Mouse (Mus musculus) heart, embryonic 15.5 days (tissue): ENCODE measurements around the gene Bcl3. TPM values are rescaled to one million over a fixed set of nuclear protein-coding genes. Genes with fewer than 3 reads are reported as not detected.

Experiments used
- ATAC-seq: fragments of 200-750 bp; cut with Nextera tagmentation; replicated peaks from 2 replicates; pipeline ENCODE4 v1.8.0; 2017; ENCODE audit warnings: low read depth, moderate TSS enrichment; ENCODE audit not compliant: insufficient number of reproducible peaks, insufficient read depth, low FRiP score
- H3K27ac ChIP-seq: fragments of 300-500 bp; sonication (generic); 2 replicates; pipeline ENCODE4 v1.5.1; 2015; ENCODE audit warnings: mild to moderate bottlenecking, inconsistent platforms
- H3K27me3 ChIP-seq: fragments of 300-500 bp; sonication (generic); 2 replicates; pipeline ENCODE4 v1.6.1; 2015; ENCODE audit warnings: inconsistent platforms
- H3K36me3 ChIP-seq: fragments of 300-500 bp; sonication (generic); 2 replicates; pipeline ENCODE4 v1.6.1; 2015; ENCODE audit warnings: mild to moderate bottlenecking, inconsistent platforms
- H3K4me1 ChIP-seq: fragments of 300-500 bp; sonication (generic); replicated peaks from 2 replicates; pipeline ENCODE4 v1.6.1; 2015; ENCODE audit warnings: inconsistent platforms
- H3K4me2 ChIP-seq: fragments of 300-500 bp; sonication (generic); 2 replicates; pipeline ENCODE4 v1.6.1; 2015; ENCODE audit warnings: inconsistent platforms, mild to moderate bottlenecking, moderate library complexity
- H3K4me3 ChIP-seq: fragments of 300-500 bp; sonication (generic); 2 replicates; pipeline ENCODE4 v1.5.1; 2015; ENCODE audit warnings: mild to moderate bottlenecking, inconsistent platforms
- H3K9ac ChIP-seq: fragments of 300-500 bp; sonication (generic); 2 replicates; pipeline ENCODE4 v1.6.1; 2015; ENCODE audit warnings: mild to moderate bottlenecking, inconsistent platforms
- H3K9me3 ChIP-seq: fragments of 300-500 bp; sonication (generic); replicated peaks from 2 replicates; pipeline ENCODE4 v1.6.1; 2016; ENCODE audit warnings: inconsistent platforms
- WGBS: fragments of 180-500 bp; shearing (Covaris S2); methylation state at CpG from one replicate; pipeline ENCODE4 v1.1.7; 2015; ENCODE audit warnings: mixed read lengths; 5-methylcytosine and 5-hydroxymethylcytosine counted together
- polyA plus RNA-seq: library from polyadenylated mRNA; unstranded; fragments of >200 nt; fragmentation: Nextera tagmentation; extraction: Ambion mirVana; gene quantifications from 2 replicates; pipeline ENCODE4 v1.2.1, GENCODE M21; 2015

The Bcl3 gene
- polyA plus RNA-seq, 1 experiment from 2014 or later: 2.0 TPM

DNA sequence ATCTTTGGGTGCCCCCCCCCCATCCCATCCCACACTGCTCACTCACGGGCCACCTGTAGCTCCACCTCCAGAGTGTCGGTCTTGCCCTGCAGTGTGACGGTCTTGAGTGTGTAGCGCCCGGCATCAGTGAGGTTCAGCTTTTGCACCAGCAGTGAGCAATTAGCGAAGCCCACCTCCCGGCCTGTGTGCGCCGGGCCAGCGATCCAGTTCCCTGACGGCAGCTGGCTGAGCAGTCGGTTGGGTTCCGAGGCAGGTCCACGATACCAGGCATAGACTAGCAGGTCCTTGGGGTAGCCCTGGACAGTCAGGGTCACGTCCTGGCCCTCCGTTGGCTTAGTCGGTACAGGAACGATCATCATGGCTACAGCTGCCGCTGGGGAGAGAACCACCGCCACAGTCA, 31.0 kb upstream of the Bcl3 start:
- no peaks in the 10 kb centered on the region for H3K9me3 ChIP-seq
- H3K4me2 ChIP-seq: no peak overlapping the region
- 83% methylated on average over 20 of the region's 20 CpGs for WGBS
- no peak overlapping the region for H3K27ac ChIP-seq
- peaks cover 6% of the 10 kb centered on the region; the same call in 1 of the 2 replicates for H3K4me1 ChIP-seq
- no peaks in the 10 kb centered on the region for H3K36me3 ChIP-seq
- H3K4me3 ChIP-seq: no peak overlapping the region
- ATAC-seq: no peak
- H3K9ac ChIP-seq: no peak overlapping the region
- peaks cover 29% of the 10 kb centered on the region for H3K27me3 ChIP-seq

DNA sequence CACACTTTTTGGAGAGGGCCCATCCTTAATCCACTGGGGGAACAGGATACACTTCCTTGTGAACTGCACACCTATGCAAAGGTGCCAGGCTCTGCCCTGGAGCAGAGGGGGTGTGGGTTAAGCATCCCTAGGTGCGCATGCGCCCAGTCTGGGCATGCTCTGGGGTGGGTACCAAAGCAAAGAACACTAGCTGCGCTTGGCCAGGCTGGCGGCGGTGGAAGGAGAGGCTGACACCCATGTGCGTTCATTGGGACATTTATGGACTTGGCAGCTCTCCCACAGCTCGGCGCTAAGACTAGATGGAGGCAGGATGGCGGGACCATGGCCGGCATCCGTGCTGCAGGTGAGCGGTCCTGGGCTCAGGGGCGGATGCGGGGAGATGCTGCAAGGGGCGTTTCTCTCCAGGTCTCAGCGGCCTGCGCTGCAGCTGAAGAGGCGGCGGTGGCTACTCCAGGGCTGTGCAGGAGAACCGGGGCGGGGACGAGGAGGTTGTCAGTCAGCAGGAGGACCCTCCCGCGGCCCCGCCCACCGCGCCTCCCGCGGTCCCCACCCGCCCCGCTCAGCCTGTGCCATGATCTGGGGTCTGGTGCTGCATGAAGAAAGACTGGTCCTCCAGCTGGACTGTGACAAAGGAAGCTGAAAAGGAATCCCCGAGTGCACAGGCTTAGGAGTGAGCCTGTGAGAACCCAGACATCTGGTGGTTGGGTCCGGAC, 29.4 kb upstream of the Bcl3 start, which contains the start of gene Gm19345:
Gene Gm19345 (plus strand): TSS at position 146 of the 713 bp plus-strand sequence.
- no peaks in the 10 kb centered on the region for H3K36me3 ChIP-seq
- ATAC-seq: no peak; the same call in 1 of the 2 replicates
- no peak within 1 kb of the TSS for H3K9ac ChIP-seq
- peaks cover 13% of the 10 kb centered on the region for H3K4me1 ChIP-seq
- H3K27me3 ChIP-seq: peaks cover 29% of the 10 kb centered on the region
- H3K4me2 ChIP-seq: peak within 1 kb of the TSS; percentile 48
- WGBS: 3% methylated on average over 33 of the region's 33 CpGs
- no peaks in the 10 kb centered on the region for H3K9me3 ChIP-seq
- peak within 1 kb of the TSS; percentile 19; the same call in 1 of the 2 replicates for H3K4me3 ChIP-seq
- no peak within 1 kb of the TSS for H3K27ac ChIP-seq

DNA sequence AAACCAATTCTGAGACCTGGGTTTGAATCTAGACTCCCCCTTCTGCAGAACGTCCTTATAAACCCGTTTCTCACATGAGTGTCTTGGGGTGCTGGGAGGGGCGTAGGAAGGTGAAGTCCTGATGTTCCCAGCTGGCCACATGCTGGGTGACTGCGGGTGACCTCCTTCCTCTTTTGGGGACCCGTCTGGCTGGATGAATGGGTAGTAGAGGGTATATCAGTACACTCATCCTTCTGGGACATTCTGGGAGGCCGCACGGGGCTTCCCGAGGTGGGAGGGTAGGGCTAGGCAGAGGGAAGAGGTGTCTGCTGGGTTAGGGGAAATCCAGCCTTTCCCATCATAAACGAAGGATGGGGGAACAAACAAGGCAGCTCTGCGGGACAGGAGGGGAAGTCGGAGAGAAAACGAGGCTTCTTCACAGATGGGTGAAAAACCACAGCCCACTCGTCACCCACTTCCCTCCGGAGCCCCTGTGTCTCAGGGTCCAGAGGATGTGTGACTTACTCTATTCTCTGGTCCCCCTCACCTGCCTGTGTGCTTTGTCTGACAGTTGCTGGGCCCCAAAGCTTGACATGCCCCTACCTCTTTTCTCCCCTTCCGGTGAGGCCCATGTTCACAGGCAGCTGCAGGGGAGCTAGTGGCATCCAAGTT, 22.1 kb upstream of the Bcl3 start:
- Histone ChIP-seq H3K27ac (no peak overlapping the region), H3K27me3 (peaks cover 25% of the 10 kb centered on the region), H3K9ac (no peak overlapping the region), H3K9me3 (no peaks in the 10 kb centered on the region), H3K36me3 (no peaks in the 10 kb centered on the region), H3K4me3 (no peak overlapping the region), H3K4me2 (no peak overlapping the region; the same call in 1 of the 2 replicates), H3K4me1 (peaks cover 12% of the 10 kb centered on the region)
- WGBS: 56% methylated on average over 15 of the region's 15 CpGs
- ATAC-seq: no peak

DNA sequence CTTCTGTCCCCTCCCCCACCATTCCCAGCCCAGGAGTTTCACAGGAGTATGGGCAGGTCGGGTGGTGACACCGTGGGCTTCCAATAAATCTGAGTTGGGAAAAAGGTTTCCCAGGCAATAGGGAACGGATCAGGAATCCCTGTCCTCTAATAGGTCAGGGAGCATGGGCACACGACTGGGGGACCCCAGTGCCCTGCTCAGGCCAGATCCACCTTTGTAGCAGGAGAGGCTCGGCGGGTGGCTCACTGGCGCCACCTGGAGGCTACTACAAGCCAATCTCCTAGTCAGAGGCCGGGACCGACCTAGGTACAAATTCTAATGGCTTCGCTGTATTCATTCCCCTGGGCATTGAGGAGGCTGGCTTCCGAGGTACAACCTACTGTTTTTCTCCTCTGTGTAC, 21.0 kb upstream of the Bcl3 start:
- 2% methylated on average over 11 of the region's 11 CpGs for WGBS
- peaks cover 25% of the 10 kb centered on the region for H3K27me3 ChIP-seq
- H3K4me3 ChIP-seq: no peak overlapping the region
- H3K4me1 ChIP-seq: peaks cover 12% of the 10 kb centered on the region
- no peaks in the 10 kb centered on the region for H3K9me3 ChIP-seq
- no peak overlapping the region for H3K27ac ChIP-seq
- H3K4me2 ChIP-seq: no peak overlapping the region; the same call in 1 of the 2 replicates
- no peaks in the 10 kb centered on the region for H3K36me3 ChIP-seq
- no peak overlapping the region for H3K9ac ChIP-seq
- ATAC-seq: 0 out of 2 replicates have a peak, but pooled peaks have one; percentile 13

DNA sequence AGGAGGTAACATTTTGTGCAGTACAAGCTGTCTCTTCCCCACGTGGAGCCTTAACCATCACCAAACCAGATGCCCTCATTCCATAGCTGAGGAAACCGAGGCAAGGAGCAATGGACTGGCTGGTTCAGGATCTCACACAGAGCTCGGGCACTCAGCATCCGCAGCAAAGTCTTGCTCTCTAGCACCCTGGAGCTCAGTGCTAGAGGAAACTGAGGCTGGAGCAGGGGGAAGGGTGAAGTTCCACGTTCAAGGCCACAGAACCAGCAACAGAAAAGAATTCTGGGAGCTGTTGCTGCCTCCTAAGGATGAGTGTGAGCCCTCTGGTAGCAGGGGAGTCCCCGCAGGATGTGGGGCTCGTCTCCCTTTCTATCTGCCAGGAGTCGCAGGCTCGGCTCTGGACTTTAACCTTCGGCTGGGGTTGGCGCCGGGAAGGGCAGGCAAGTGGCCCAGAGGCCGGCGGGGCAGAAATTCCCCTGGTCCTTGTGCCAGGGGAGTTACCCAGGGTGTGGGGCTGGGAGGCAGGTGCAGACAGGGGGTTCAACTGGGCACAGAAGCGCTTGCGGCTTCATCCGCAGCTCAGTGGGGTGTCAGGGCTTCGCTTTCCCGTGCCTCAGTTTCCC, 20.4 kb upstream of the Bcl3 start:
- no peak overlapping the region for H3K27ac ChIP-seq
- no peaks in the 10 kb centered on the region for H3K9me3 ChIP-seq
- H3K4me3 ChIP-seq: no peak overlapping the region
- WGBS: 28% methylated on average over 19 of the region's 19 CpGs
- H3K9ac ChIP-seq: no peak overlapping the region
- ATAC-seq: no peak
- H3K4me1 ChIP-seq: peaks cover 12% of the 10 kb centered on the region
- H3K27me3 ChIP-seq: peaks cover 25% of the 10 kb centered on the region
- H3K4me2 ChIP-seq: no peak overlapping the region
- H3K36me3 ChIP-seq: no peaks in the 10 kb centered on the region

DNA sequence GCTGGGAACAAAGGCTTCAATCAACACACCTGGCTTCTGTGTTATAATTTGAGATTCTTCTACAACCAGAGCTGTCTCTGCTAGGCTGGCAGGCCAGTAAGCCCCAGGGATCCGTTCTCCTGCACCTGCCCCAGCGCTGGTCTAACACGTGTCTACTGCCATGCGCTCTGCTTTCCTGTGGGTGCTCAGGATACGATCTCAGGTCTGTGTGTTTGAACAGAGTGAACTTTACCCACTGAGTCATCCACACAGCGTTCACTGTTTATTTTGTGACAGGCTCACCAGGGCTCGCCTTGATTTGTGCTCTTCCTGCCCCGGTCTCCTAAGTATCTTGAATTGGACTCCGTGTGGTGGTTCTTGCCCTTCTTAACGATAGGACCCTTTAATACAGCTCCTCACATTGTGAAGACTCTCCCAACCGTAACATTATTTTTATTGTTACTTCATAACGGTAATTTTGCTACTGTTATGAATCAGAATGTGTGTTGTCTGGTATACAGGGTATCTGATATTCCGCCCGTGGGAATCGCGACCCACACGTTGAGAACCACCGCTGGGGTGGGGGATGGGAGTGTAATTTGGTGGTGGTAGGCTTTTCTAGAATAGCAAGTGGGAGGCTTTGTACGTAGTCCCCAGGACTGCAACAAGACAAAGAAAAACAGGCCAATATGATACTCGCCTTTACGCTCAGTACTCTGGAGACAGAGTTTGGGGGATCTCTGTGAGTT, 19.3 kb upstream of the Bcl3 start:
- H3K36me3 ChIP-seq: no peaks in the 10 kb centered on the region
- H3K9me3 ChIP-seq: no peaks in the 10 kb centered on the region
- H3K9ac ChIP-seq: no peak overlapping the region
- no peak overlapping the region for H3K4me3 ChIP-seq
- no peak for ATAC-seq
- peaks cover 5% of the 10 kb centered on the region; the same call in 1 of the 2 replicates for H3K4me1 ChIP-seq
- H3K4me2 ChIP-seq: no peak overlapping the region
- peaks cover 23% of the 10 kb centered on the region for H3K27me3 ChIP-seq
- H3K27ac ChIP-seq: no peak overlapping the region
- 72% methylated on average over 21 of the region's 21 CpGs for WGBS

DNA sequence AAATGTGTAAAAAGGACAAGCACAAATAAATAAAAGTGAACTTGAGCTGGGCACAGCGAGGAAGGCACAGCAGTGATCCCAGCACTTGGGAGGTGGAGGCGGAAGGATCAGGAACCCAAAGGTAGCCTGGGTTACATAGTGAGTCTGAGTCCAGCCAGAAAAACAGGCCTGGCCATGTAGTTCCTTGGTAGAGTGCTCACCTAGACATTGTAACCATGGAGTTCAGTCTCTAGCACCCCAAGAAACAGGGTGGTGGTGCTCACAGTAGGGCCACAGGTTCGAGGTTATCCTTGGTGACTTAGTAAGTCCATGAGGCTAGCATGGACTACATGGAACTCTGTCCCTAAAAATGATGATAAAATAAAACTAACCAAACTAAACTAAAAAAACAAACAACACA, 18.4 kb upstream of the Bcl3 start:
- no peak overlapping the region for H3K4me2 ChIP-seq
- H3K4me3 ChIP-seq: no peak overlapping the region
- H3K27ac ChIP-seq: no peak overlapping the region
- H3K9ac ChIP-seq: no peak overlapping the region
- no peaks in the 10 kb centered on the region for H3K9me3 ChIP-seq
- 78% methylated on average over 3 of the region's 3 CpGs for WGBS
- peaks cover 5% of the 10 kb centered on the region; the same call in 1 of the 2 replicates for H3K4me1 ChIP-seq
- H3K36me3 ChIP-seq: no peaks in the 10 kb centered on the region
- no peak for ATAC-seq
- H3K27me3 ChIP-seq: peaks cover 23% of the 10 kb centered on the region

DNA sequence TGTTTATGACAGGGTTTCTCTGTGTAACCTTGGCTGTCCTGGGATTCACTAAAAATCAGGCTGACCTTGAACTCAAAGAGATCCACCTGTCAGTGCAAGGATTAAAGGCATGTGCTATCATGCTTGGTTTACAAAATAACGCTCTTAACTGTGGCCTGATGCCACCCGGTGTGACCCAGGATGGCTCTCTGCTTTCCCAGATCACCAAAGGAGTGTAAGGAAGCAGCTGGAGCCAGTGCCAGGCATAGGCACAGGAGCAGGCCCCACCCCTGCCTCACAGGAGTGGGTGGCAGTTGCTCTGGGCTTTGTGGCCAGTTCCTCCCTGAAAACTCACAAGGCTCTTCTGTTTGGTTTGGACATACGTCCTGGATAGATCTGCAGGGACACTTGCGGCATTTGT, 17.8 kb upstream of the Bcl3 start:
- WGBS: 71% methylated on average over 4 of the region's 4 CpGs
- Histone ChIP-seq H3K27me3 (peaks cover 22% of the 10 kb centered on the region), H3K27ac (no peak overlapping the region), H3K4me2 (no peak overlapping the region), H3K4me3 (no peak overlapping the region), H3K4me1 (peaks cover 5% of the 10 kb centered on the region; the same call in 1 of the 2 replicates), H3K9ac (no peak overlapping the region), H3K9me3 (no peaks in the 10 kb centered on the region), H3K36me3 (no peaks in the 10 kb centered on the region)
- ATAC-seq: no peak

DNA sequence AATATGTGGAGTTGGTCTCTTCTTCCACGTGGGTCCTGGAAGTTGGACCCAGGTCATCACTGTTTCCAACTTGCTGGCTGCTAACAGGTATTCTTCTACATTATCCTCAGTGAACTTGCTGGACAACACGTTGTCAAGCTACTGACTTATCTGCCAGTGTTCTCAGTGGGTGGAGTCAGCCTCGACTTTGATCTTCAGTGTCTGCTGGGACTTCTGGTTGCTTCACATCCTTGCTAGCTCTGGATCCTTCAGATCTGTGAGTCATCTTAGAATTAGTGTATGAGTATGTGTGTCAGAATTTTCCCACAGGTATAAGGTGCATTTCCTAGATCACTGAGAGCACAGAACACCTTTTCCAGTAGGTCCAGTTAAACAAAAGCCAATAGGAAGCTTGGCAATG, 14.3 kb upstream of the Bcl3 start:
- no peaks in the 10 kb centered on the region for H3K27me3 ChIP-seq
- WGBS: 44% methylated on average over 3 of the region's 3 CpGs
- ATAC-seq: no peak
- H3K9ac ChIP-seq: no peak overlapping the region
- H3K4me2 ChIP-seq: no peak overlapping the region
- H3K4me3 ChIP-seq: no peak overlapping the region
- H3K4me1 ChIP-seq: no peaks in the 10 kb centered on the region
- no peaks in the 10 kb centered on the region for H3K36me3 ChIP-seq
- H3K27ac ChIP-seq: no peak overlapping the region
- no peaks in the 10 kb centered on the region for H3K9me3 ChIP-seq

DNA sequence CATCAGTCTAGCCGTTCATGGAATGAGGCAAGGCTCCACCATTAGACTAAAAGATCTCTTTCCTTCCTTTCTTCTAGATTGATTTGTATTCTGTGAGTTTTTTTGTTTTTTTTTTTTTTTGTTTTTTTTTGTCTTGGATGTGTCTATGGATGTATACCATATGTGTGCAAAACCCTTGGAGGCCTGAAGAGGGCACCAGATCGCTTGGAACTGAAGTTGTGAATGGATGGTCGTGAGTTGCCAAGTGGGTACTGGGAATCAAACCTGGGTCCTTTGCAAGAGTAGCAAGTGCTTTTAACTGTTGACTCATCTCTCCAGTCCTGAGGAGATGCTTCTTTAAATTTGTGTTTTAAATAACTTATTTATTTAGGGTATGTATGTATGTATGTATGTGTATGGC, 11.5 kb upstream of the Bcl3 start:
- H3K27ac ChIP-seq: no peak overlapping the region
- no peak overlapping the region for H3K4me3 ChIP-seq
- WGBS: 59% methylated on average over 3 of the region's 3 CpGs
- H3K27me3 ChIP-seq: no peaks in the 10 kb centered on the region
- H3K36me3 ChIP-seq: no peaks in the 10 kb centered on the region
- no peaks in the 10 kb centered on the region for H3K9me3 ChIP-seq
- no peak for ATAC-seq
- H3K4me2 ChIP-seq: no peak overlapping the region
- peaks cover 14% of the 10 kb centered on the region for H3K4me1 ChIP-seq
- no peak overlapping the region for H3K9ac ChIP-seq

DNA sequence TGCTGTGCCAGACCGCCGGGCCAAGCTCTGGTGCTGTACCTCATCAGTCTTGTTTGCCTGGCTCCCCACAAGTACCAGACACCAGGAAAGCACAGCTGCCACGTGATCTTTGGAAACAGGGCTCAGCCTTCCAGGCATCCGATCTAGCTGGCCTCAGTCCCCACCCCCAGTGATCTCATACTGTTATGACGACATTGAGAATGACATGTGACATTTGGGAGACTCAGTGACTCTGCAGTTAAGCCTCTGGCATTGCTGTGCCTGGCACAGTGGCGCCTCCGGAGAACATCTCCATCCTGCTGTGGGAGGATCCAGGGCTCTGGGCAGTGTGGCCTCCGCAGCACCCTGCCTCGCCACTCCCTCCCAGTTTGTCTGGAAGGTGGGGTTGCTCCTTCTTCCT, 9.3 kb upstream of the Bcl3 start:
- Histone ChIP-seq H3K4me2 (no peak overlapping the region), H3K9ac (no peak overlapping the region), H3K27ac (no peak overlapping the region), H3K9me3 (no peaks in the 10 kb centered on the region), H3K4me3 (no peak overlapping the region), H3K27me3 (no peaks in the 10 kb centered on the region), H3K4me1 (peaks cover 14% of the 10 kb centered on the region), H3K36me3 (no peaks in the 10 kb centered on the region)
- no peak for ATAC-seq
- 46% methylated on average over 9 of the region's 9 CpGs for WGBS
